Mouse (Mus musculus): Measurements from ENCODE around the gene Fbxo11.
"Not testable (repeated sequence)": the region's sequence is repeated elsewhere in the genome, so short reads cannot be mapped to it uniquely, and the experiment has no call there.

Gene Fbxo11

DNA sequence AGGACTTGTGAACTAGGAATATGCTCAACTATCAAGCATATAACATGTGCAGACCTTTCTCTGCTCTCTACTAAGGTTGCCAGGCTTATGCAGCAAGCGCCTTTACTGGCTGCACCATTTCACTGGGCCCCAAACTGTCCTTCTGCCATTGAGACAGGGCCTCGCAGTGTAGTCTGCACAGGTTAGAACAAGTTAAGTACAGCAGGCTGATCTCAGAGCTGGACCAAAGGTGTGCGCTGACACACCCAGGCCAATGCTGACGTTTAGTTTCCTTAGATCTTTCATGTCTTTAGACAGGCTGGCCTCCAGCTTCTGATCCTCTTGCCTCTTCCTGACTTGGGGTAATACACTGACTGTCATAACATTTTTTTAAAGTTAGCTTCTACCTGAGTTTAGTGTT lies 67.3 kb downstream of the Fbxo11 start:
- no peak for DNase-seq

DNA sequence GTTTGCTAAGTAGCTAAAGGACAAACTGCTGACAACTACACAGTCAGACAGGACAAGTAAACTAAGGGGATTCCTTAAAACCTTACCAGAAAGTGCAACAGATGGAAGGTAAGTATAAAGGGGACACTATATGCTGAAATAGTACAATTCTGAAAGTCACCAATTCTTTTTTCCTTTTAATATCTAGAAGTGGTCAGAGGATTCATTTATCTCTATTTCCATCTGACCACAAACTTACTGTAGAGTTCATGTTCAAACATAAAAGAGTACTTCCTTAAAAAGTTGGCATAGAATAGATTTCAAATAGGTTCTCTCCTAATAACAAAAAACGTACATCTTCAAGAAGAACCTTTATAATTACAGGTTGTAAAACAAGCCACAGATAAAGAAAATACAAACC lies 71.8 kb downstream of the Fbxo11 start:
- DNase-seq: no peak

- no peak for DNase-seq
Observed at GRCm38 (mm10) chr17:87992154-87992553, 72.9 kb downstream of the Fbxo11 start.

GRCm38 (mm10) chr17:87987507-87987906 lies 77.6 kb downstream of the Fbxo11 start:
- no peak for DNase-seq

- no peak for DNase-seq
Observed at GRCm38 (mm10) chr17:87985916-87986315, 79.2 kb downstream of the Fbxo11 start.

GRCm38 (mm10) chr17:87984440-87985214 lies 80.5 kb downstream of the Fbxo11 start:
- DNase-seq: no peak

DNA sequence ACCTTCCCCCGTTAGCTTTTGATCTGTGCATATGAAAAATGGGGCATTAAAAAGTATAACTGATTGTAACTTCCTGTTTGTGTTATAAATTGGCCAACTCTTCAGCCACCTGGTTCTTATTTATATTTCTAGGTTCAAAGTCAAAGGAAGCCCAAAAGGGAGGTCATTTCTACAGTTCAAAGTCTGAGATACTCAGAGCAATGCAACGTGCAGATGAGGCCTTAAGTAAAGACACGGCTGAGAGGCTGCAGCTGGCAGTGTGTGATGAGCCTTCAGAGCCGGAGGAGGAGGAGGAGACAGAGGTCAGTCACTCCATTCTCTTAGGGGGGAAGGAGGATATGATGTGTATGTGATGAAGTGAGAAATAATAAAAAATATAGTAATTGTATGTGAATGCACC lies 81.8 kb downstream of the Fbxo11 start:
- no peak for DNase-seq

DNA sequence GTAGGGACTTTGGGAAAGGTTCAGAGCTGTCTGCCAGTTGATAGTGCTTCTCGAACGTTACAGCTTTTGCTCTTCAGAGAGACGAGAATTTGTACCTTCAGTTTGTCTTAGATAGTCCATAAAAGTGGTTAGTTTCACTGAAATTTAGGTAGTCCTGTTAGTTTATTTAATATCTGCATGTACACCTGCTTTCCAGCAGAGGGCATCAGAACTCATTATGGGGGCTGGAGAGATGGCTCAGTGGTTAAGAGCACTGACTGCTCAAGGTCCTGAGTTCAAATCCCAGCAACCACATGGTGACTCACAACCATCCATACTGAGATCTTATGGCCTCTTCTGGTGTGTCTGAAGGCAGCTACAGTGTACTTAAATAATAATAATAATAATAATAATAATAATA lies 83.0 kb downstream of the Fbxo11 start:
- peak; percentile 15 for DNase-seq

DNA sequence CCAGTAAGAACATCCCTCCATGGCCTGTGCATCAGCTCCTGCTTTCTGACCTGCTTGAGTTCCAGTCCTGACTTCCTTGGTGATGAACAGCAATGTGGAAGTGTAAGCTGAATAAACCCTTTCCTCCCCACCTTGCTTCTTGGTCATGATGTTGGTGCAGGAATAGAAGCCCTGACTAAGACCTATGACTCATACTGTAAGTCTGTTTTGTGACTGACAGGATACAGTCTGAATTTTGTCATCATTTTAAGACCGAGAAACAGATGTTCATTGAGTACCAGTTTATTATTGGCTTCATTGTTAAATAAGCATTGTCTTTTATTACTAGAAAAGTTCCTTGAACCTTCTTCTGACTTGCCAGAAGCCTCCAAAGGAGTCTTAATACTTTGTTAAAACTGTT lies 85.4 kb downstream of the Fbxo11 start:
- not testable (repeated sequence) for DNase-seq

DNA sequence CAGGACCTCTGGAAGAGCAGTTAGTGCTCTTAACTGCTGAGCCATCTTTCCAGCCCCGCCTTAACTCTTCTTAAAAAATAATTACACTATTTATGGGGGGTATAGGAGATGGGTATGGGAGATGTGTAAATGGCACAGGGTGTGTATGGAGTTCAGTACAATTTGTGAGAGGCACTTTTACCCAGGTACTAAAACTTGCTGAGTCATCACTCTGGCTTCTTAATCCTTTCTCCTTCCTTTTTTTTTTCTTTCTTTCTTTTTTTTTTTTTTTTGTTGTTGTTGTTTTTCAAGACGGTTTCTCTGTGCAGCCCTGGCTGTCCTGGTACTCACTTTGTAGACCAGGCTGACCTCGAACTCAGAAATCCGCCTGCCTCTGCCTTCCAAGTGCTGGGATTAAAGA lies 88.2 kb downstream of the Fbxo11 start:
- not testable (repeated sequence) for DNase-seq

DNA sequence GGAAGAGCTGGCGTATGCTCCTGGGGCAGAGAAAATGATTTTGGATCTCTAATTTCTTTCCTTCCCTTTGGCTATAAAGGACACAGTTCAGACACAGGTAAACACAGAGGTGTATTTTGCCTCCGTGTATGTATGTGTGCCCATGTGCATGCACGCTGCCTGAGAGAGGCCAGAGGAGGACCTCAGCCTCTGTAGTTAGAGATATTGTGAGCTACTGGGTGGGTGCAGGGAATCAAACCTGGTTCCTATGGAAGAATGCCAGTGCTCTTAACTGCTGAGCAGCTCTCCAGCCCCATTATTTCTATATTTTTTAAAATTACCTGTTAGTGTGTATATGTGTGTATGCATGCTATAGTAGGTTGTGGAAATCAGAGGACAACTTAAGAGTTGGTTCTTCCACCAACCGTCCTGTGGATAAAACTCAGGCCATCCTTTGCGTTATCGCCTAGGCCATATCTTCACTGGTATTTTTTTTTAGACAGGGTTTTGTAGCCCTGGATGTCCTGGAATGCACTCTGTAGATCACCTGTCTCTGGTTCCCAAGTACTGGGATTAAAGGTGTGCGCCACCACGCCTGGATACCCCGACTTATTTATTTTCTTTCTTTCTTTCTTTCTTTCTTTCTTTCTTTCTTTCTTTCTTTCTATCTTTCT lies 88.8 kb downstream of the Fbxo11 start:
- DNase-seq: peak; percentile 16

DNA sequence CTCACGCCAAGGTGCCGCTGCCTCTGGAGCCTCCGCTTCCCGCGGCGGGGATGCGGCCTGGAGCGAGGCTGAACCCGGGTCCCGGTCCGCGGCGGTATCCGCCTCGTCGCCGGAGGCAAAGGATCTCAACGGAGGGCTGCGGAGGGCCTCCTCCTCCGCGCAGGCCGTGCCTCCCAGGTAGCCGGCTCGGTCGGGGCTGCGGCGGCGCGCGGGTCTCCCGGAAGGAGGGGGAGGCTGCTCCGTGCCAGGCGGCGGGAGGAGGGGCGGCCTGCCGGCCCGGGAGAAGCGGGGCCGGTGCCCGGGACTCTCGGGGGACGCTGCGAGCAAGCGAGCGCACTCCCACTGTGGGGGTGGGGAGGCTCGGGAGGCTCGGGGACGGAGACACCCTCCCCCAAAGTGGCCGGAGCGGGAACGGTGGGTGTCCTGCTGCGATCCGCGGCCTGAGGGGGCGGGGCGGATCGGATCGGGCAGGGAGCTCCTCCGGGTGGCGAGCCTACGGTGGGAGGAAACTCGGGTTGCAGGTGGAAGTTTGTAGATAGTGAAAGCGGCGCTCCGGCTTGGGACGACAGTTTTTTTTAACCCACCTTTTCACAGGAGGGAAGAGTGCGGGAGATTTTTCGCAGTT lies 89.8 kb downstream of the Fbxo11 start:
- peak; percentile 80 for DNase-seq

GRCm38 (mm10) chr17:87974629-87975228 lies 90.4 kb downstream of the Fbxo11 start, which contains the start of gene Msh6:
TSS of gene Msh6 (plus strand) at chr17:87975062.
- peak; percentile 98 for DNase-seq

GRCm38 (mm10) chr17:87973261-87974167 lies 91.6 kb downstream of the Fbxo11 start:
- peak; percentile 26 for DNase-seq

DNA sequence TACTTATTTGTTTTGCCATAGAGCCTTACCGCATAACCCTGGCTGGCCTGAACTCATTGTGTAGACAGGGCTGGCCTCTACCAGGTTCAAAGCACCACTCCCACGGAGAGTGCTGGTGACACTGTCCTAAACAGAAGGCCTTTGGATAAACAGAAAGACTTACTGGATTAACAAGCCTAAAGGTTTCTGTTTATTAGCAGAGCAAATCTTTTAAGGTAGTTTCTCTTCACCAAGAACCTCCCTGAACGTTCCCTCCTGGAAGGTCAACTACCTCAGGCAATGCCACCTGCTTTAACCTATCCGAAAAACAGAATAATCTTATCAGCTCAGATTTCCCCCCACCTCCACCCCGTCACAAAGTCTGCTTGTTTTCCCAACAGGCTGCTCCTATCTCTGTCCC lies 92.2 kb downstream of the Fbxo11 start:
- no peak for DNase-seq

DNA sequence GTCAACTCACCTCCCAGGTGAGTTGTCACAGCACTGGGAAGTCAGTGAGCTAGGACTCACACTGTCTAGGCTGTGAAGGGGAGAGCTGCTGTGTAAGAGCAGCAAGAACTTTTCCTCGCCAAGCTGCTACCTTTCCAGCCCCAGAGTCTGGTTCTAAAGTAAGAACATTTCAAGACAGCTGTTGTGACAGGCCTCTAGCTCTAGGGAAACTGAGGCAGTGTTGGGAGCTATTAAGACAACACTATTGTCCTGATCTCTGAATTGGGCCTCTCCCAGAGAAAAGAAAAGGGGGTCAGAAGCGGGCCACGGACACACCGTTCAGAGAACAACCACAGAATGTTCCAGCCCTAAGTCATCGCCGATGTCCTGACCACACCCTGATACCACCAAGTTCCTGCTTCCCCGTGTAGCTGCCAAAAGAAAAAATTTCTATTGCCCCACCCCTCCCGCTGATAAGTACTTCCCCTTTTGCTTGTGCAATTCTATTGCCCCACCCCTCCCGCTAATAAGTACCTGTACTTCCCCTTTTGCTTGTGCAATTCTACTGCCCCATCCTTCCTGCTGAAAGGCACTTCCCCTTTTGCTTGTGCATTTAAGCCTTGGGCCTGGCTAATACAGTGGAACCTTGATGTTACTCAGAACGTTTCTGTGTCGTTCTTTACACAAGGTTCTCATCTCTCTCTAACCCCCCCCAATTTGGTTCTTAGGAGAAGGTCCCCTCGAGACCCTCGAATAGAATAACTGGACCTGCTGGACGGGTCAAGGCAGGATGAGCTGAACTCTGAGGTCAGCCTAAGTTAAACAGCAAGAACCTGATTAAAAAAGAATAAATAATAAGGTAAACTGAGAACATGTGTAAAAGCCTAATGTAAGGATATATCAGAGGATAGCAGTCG lies 93.1 kb downstream of the Fbxo11 start:
- DNase-seq: not testable (repeated sequence)

GRCm38 (mm10) chr17:87968483-87968926 lies 96.6 kb downstream of the Fbxo11 start:
- peak; percentile 13 for DNase-seq

DNA sequence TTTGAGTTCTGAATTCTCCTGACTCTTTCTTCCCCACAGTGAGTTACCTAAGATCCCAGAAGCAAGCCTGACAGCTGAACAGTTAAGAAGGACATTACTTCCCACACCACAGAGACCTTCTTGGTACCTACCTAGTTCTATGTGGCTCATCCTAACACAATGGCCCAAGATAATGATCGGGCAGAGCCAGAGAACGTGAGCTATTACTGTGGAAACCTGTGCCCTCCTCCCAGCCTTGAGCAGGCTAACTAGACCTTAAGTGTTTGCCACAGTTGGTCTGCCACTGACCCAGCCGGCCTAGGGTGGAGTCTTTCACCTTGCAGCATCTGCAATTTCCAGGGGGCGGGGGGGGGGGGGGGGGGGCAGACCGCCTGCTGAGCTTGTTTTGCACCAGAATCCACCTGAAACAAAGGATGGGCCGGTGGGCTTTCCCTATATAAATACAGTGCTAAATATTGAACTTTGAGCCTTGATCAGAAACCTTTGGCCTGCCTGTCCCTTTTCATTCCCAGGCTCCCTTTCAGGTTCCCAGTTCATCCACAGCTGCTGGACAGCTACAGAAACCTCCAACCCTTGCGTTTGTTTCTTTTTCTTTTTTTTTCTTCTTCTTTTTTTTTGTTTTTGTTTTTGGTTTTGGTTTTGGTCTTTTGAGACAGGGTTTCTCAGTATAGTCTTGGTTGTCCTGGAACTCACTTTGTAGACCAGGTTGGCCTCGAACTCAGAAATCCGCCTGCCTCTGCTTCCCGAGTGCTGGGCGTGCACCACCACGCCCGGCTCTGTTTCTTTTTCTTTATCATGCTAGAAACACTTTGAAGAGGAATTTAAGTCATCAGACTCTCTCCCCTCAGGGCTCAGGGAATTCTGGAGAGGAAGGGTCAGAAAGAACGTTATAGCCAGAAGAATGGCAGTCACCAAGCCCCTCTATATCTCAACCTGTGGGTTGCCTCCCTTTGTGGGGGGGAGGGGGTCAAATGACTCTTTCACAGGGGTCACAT lies 101.7 kb downstream of the Fbxo11 start:
- no peak for DNase-seq

DNA sequence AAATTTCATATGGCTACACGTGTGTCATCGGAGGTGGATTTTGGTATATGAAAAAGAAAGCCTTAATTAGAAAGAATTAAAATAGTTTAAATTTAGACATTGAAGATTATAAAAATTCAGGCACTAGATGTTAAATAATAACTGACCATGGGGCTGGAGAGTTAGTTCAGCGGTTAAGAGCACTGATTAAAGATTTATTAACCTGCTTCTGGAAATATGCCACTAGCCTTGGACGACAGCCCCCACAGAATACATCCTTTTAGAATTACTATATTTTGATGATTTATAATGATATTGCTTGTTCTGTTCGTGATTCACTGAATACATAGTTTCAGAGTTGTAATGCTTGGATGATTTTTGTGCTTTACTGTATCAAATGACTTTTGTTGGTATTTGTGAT lies 105.2 kb downstream of the Fbxo11 start:
- not testable (repeated sequence) for DNase-seq

GRCm38 (mm10) chr17:87959406-87959805 lies 105.7 kb downstream of the Fbxo11 start:
- DNase-seq: not testable (repeated sequence)

All from thymus, postnatal 25 days (tissue).